Mouse (Mus musculus): ENCODE results near the gene Calhm1.

- no peak for TF ChIP-seq MYOG (IDR thresholded peaks at IDR 0.05; ENCODE audit: control insufficient read depth, extremely low read depth, insufficient read length)
- TF ChIP-seq MAX (IDR thresholded peaks at IDR 0.05) = no peak
Measured at GRCm38 (mm10) chr19:47148267-47148847, 4.3 kb upstream of the Calhm1 start.
